Mouse (Mus musculus) heart, postnatal 36 days (tissue): ENCODE data around the gene Gna13. TPM values are rescaled to one million over a fixed set of nuclear protein-coding genes. Genes with fewer than 3 reads are reported as not detected.

ENCODE experiments used
- DNase-seq, 2 experiments: peaks; one replicate each; pipeline ENCODE4 v3.0.0; 2021 to 2022
- intact Hi-C: fragments of 180-260 bp; cut with DNase I; formaldehyde crosslinking; loops from one replicate; pipeline ENCODE4 v1.15.1; 2025
- total RNA-seq, 2 experiments: library from RNA; stranded (reverse); gene quantifications; 2 replicates each; pipeline ENCODE4 v1.2.3; 2021

The Gna13 gene
- total RNA-seq, 2 experiments from 2014 or later: 33.7 to 34.2 TPM

GRCm38 (mm10) chr11:109364881-109365280 is 2.2 kb downstream of the Gna13 start:
- intact Hi-C loops: loop anchor here (2.0 to 10.0 kb wide), 2 partner anchors 24 to 440 kb away; partner anchors contain the start of gene Axin2
- DNase-seq: no peak

DNA sequence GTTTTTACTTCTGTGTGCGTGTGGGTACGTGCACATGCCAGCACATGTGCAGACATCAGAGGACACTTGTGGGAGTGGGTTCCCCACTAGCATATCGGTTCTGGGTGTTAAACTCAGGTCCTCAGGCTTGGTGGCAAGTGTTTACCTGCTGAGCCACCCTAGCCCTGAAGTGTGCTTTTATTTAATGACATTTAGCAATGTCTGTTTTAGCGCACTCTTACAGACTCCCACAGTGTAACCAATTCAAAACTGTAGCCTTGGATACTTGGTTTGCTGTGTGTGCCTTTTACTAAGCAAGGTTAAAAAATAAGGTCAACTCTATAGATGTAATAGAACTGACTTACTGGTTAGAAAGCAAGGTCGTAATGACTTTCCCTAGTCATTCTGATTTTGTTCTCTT is 3.2 kb downstream of the Gna13 start:
- intact Hi-C loops: loop anchor here (2.0 to 10.0 kb wide), 2 partner anchors 23 to 441 kb away; partner anchors contain the start of gene Axin2
- no peak for DNase-seq

GRCm38 (mm10) chr11:109366802-109367579 is 4.4 kb downstream of the Gna13 start:
- DNase-seq: no peak
- intact Hi-C loops: loop anchor here (10.0 kb wide), 1 partner anchor 442 kb away; the partner anchor contains the start of gene Axin2

DNA sequence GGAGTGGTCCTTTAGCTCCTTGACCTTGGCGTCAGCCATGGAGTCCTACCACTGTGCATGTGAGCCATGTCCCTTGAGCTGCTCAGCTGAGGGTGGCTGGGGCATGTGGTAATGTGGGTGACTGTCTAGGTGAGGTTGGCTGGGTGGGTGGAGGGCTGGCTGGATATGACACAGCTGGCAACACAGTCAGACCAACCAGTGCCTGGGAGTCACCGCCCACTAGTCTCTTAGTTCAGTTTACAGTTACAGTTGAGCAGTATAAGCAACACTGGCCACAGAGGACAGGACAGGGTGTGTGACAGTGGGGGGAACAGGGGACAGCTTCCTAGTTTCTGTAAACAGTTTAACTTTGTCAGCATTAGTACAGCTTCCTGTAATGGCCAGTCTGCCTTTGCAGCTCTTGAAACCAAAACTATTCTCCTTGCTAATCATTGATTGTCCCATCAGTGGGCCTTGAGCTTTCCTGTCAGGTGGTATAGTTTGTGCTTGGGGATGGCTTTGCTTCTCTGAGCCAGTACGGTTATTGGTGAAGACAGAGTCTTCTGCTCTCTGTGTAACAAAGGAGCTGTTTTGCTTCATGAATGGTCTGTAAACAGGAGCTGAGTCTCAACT is 6.5 kb downstream of the Gna13 start:
- intact Hi-C loops: loop anchor here (10.0 kb wide), 1 partner anchor 444 kb away; the partner anchor contains the start of gene Axin2
- DNase-seq: no peak

DNA sequence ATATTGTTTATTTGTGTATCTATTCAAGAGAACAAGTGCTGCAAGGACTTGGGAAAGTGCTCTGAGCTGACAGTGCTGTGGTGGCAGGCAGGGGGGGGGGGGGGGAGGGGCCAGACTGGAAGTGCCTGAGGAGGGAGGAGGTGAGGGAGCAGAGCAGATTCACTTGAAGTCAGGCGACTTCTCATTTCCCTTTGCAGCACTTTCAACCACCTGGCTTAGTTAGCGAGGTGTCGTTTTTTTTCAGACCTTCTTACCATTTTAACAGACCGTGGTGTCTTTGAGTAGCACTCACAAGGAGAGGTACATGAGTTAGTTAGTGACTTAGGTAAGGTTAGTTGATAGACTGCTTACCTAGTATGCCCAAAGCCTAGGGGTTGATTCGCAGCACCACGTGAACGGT is 12.8 kb downstream of the Gna13 start:
- no peak for DNase-seq
- intact Hi-C loops: no loop called here

- intact Hi-C loops: no loop called here
- DNase-seq: no peak
These were observed 14.0 kb downstream of the Gna13 start for GRCm38 (mm10) chr11:109376484-109377143.

- no peak for DNase-seq
- intact Hi-C loops: no loop called here
These were observed 14.8 kb downstream of the Gna13 start for GRCm38 (mm10) chr11:109377477-109377876.

DNA sequence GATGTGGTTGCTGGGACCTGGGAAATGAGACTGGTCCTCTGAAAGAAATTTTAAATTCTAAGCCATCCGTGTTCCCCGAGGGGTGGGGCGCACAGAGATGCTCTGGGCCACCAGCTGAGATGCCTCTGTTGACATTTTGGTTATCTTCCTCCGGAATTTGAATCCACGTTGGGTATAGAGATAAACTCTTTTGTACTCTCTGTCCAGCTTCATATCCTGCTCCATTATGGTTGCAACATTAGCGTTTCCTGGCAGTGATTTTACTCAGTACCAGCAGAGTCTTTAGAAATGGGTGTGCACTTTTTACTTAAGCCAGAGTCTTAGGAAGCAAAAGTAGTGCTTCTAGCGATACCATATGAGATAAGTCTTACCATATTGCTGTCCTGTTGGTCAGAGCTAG is 15.4 kb downstream of the Gna13 start:
- intact Hi-C loops: no loop called here
- DNase-seq: no peak

DNA sequence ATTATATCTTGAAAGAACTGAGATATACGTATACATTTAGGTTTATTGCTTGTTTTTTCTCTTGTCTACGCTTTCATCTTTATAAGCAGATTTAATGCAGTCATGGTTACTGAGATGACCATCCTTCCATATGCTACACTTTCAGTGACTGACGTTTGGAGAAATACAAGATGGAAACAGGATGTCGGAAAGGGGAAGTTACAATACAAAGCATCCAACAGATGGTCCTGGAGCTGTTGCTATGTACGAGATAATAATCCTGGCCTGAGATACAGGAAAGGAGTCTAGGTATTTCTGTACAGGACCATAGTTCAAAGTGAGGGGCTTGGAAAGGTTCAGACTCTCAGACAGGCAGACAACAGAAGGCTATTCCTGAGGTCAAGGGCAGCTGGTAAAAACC is 18.0 kb downstream of the Gna13 start:
- intact Hi-C loops: no loop called here
- DNase-seq: no peak

GRCm38 (mm10) chr11:109385296-109385695 is 22.7 kb downstream of the Gna13 start:
- intact Hi-C loops: no loop called here
- DNase-seq: no peak

DNA sequence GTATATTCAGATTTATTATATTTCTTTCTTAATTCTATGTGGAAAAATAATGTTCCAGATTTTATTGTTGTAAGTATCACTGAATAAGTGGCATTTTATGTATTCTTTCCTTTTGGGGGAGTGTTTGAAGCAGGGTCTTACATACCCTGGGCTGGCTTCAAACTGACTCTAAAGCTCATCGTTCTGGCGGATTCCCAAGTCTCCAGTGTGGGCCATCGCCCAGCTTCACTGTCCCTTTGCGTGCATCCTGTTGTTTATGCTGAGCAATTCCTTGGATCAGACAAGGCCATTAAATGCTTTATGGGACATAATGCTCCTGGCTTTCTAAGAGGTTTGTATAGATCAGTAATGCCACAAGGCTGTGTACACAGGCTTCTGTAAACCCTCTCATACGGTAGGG is 26.4 kb downstream of the Gna13 start:
- intact Hi-C loops: loop anchor here (2.0 kb wide), 1 partner anchor 24 kb away; no protein-coding TSS in a partner anchor
- DNase-seq: no peak

DNA sequence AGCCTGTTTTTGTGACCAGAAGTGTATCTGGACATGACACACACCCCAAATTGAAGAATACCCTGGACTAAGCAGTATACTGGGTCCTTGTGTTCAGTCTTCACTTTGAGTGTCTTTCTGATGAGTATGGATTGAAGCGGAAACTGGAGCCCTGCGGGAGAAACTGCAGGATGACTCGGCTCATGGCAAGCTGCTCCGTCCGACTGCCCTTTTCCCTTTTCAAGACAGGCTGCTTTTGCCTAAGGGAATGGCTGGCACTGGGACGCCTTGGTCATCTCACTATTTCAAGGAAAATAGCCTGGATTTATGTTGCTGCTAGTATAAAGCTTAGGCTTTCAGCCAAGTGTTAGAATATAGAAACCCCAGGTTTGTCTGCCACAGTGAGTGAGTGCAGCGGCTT is 28.6 kb downstream of the Gna13 start:
- intact Hi-C loops: no loop called here
- no peak for DNase-seq

DNA sequence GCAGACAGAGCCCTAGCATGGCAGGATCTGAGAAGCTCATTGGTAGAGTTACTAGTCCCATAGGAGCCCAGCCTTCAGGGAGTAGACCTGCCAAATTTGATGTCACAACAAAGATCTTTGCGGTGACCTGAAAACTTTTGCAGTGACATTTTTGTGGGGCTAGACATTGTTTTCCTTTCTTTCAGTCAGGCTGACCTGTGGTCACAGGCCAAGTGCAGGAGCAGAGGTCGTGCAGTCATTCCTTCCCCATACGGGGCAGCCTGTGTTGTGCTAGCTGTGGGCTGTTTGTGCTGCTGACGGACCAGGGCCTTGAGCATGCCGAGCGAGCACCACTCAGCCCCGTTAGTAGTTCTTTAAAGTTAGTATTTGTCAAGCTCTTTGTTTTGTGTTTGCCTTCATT is 29.1 kb downstream of the Gna13 start:
- no peak for DNase-seq
- intact Hi-C loops: no loop called here

DNA sequence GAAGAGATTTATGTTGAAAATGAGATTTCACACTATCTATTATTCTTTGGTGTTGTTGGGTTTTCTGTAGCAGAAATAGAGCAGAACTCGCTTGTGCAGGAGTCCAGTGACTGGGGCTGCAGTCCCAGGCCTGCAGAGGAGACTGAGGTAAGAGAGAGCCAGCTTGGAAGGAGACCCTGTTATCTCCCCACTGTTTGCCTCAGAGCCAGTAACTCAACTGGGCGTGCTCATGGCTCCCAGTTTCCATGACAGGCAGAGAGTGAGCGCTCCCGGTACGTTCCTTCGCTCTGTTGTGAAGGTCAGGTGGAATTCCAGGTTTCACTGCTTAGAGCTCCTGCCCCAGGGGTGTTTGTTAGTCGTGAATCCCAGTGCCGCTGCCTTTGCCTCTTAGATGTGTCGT is 30.0 kb downstream of the Gna13 start:
- DNase-seq: no peak
- intact Hi-C loops: no loop called here

- intact Hi-C loops: no loop called here
These were observed 32.1 kb downstream of the Gna13 start for GRCm38 (mm10) chr11:109394758-109395157.

GRCm38 (mm10) chr11:109395291-109395690 is 32.7 kb downstream of the Gna13 start:
- no peak for DNase-seq
- intact Hi-C loops: no loop called here

More at GRCm38 (mm10) chr11:109394758-109395157, 32.1 kb downstream of the Gna13 start:
- DNase-seq: no peak

DNA sequence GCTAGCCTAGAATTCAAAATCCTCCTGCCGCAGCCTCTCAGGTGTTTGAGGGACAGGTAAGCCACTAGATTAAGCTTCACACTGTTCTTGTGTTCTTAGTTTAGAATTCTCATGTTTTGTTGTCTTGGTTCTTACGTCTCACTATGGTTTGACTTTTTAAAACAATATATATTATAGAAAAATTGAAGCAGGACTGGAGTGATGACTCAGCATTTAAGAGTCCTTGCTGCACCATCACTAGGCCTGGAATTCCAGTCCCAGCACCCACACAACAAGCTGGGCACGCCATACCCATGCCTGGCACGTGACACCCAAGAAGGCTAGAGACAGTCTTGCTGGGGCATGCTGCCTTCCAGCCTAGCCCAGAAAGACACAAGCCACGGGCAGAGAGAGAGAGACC is 43.8 kb downstream of the Gna13 start:
- intact Hi-C loops: no loop called here
- DNase-seq: no peak

DNA sequence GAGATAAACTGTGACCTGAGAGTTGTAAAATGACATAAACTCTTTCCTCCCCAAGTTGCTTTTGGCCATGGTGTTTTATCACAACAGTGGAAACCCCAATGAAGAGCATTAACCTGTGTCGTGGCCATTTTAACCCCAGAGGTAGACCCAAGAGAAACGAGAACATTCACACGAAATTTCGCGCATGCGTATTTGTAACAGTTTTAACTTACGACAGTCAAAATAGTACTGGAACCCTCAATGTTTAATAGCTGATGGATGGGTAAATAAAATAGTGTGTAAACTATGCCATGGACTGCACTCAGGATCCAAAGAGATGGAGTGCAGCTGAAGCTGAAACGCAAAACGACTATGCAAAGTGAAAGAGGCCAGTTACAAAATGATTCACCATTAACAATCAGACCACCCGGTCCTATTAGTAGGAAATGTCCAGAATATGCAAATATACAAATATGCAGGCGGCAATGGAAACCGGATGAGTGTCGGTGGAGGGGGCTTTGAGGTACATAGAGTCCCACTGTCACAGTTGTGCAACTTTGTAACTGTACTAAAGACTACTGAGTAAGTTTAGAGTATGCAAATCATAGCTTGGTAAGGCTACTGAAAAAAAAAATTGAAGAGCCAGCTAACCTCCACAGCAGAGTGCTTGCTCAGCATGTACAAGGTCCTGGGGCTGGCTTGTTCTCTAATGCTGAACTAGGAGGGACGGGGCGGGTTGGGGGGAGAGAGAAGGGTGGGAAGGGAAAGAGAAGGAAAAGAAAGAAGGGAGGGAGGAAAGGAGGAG is 47.8 kb downstream of the Gna13 start:
- DNase-seq: no peak
- intact Hi-C loops: no loop called here

- no peak for DNase-seq
- intact Hi-C loops: no loop called here
These were observed 51.0 kb downstream of the Gna13 start, which contains the start of gene 9930022D16Rik for GRCm38 (mm10) chr11:109413617-109414016. TSS of gene 9930022D16Rik (plus strand) at chr11:109413917.

DNA sequence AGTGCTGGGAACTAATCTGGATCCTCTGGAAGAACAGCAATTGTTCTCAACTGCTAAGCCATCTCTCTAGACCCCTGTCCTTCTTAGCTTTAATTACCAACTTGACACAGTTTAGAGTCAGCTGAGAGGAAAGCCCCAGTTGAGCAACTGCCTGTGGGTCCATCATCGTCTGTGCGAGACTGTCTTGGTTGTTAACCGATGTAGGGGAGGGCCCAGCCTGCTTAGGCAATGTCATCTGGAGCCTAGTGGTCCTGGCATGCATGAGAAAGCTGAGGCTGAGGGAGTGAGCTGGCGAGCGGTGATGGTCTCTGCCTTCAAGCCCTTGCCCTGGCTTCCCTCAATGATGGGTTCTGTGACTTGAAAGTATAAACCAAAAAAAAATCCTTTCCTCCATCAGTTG is 52.2 kb downstream of the Gna13 start:
- intact Hi-C loops: no loop called here

More for the DNA sequence above, 52.2 kb downstream of the Gna13 start:
- DNase-seq: no peak
